Mouse (Mus musculus) regulatory T cell (primary cell): ENCODE results near the gene Vps45.
"Not testable (repeated sequence)": the region's sequence is repeated elsewhere in the genome, so short reads cannot be mapped to it uniquely, and the experiment has no call there.

Source experiments
- in situ Hi-C: fragments of 300-600 bp; cut with MboI, MseI; formaldehyde crosslinking; loops from one replicate; pipeline ENCODE4 v1.15.1; 2025; ENCODE audit warnings: high pct_unique_total_duplicates

Vps45 gene

DNA sequence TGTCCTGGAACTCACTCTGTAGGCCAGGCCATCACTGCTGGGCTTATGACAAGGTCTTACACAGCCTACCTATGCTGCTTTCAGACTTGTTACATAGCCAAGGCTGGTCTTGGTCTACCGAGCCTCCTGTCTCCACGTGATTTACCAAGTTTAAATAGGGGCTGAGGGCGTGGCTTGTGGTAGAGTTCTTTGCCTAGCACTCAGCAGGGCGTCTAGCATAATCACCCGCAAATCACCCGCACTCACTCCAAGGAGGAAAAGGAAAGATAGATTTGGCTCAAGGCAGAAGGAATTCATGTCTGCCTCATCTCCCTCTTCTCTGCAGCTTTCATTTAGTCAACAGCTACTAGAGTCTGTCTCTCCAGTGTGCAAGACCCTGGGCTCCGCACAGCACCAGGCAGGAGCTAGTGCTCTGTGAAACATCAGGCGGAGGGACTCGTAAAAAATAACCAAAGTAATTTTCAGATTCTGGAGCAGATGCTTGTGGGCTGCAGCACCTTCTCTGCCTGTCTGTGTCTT lies 61.0 kb downstream of the Vps45 start:
- in situ Hi-C loops, result loop anchor here (10.0 kb wide), 1 partner anchor 608 kb away; the partner anchor contains the start of gene Lix1l

- in situ Hi-C loops, result loop anchor here (10.0 kb wide), 1 partner anchor 608 kb away; the partner anchor contains the start of gene Lix1l
Observed at GRCm38 (mm10) chr3:95996451-95997073, 61.7 kb downstream of the Vps45 start.

DNA sequence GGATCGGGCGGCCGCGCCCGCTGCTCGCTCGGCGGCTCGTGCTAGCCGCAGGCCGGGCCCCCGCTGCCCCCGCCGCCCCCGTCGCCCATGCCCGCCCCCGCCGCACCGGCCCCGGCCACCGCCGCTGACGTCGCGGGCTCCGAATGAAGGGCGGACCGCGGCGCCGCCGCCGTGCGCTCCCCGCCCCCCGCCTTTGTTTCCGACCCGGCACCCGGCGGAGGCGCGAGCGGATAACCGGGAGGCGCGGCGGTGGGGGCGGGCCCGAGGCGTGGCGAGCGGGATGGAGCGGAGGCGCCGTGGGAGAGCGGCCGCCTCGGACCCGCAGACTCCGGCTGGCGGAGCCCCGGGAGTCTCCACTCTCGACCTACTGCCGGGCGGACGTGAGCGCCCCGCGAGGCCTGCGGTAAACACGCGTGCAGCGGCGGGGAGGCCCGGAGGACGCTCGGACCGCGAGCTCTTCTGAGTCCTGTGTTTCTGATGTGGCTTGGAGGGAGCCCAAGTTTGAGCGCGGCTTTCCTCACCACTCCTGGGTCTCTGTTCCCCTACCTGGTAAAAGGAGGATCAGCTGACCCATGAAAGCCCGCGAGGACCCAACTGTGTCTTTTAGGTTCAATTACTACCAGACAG lies 62.4 kb downstream of the Vps45 start, which contains the start of gene Plekho1:
TSS of gene Plekho1 (minus strand) at position 200 of the 627 bp plus-strand sequence.
- in situ Hi-C loops, result loop anchor here (10.0 kb wide), 1 partner anchor 609 kb away; the partner anchor contains the start of gene Lix1l

DNA sequence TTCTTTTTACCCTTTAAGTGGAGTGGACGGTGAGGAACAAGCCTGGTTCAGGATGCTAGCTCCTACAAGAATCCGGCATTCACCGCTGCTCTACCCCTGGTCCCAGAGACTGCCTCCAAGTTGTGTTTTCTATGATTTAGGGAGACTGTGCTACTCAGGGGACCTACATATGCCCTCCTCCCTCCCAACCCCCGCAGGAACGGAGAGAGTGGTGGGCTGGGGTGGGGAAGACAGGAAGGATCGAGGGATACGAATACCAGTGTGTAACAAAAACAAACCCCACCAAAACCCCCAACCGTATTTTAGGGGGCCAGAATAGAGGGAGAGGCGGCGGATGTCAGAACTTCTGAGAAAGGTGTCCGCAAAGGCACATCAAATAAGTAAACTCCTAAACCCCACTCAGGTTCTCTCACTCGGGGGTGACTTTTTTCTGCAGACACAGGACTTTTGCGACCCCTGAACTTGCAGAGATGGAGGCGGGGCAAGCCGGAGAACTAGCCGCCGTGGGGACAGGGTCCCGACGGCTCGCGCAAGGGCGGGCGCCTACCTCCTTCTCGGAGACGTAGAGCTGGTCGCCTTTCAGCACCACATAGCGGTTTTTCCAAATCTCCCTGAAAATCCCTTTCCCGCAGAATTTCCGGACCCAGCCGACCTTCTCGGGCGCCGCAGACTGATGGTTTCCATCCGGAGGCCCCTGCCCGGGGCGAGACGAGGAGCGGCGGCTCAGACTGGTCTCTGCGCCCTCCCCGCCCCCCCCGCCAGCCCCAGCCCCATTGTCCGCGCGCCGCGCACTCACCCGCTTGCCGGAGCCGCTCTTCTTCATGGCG lies 63.1 kb downstream of the Vps45 start:
- in situ Hi-C loops, result loop anchor here (10.0 kb wide), 1 partner anchor 610 kb away; the partner anchor contains the start of gene Lix1l

GRCm38 (mm10) chr3:95994381-95994846 lies 63.9 kb downstream of the Vps45 start:
- in situ Hi-C loops, result loop anchor here (10.0 kb wide), 1 partner anchor 610 kb away; the partner anchor contains the start of gene Lix1l

DNA sequence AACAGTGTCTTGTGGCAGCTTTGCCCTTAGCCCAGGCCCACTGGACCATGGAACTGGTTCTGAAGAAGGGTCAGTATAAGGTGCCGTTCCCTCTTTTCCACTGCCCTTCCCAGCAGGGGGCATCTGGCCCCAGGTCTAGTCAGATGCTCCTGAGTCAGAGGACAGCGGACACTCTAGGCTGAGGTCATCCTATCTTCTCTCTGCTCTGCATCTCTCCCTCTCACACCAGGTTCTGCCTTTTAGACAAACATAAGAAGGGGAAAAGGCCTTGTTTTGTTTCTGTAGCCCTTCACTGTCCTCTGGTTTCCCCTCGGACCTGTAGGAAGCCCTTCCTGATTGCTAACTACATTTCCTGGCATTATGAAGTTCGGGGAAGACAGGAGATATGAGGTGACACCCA lies 64.4 kb downstream of the Vps45 start:
- in situ Hi-C loops, result loop anchor here (10.0 kb wide), 1 partner anchor 611 kb away; the partner anchor contains the start of gene Lix1l

GRCm38 (mm10) chr3:95992990-95993603 lies 65.2 kb downstream of the Vps45 start:
- in situ Hi-C loops, result loop anchor here (10.0 kb wide), 1 partner anchor 612 kb away; the partner anchor contains the start of gene Lix1l

DNA sequence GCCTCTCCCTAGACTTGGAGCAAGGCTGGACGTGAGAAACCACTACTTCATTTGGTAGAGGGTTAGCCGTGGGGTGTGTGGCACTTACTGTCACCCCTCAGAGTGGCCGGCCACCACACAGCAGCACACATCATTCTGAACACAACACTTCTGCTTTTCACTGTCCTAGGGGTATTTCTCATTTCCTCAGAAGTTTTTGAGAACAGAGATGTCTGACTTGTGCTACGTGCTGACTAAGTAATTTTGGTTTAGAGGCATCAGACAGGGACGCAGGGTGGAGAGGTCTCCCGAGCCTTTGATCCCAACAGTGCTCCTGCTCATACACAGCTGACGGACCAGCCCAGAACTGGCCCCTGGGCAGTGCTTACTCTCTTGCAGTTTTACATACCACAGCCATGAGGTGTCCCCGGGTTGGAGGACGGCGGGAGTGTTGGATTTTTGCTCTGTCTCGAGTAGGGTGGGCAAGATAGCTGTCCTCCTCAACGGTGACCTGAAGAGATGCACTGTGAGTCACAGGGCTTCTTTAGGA lies 67.8 kb downstream of the Vps45 start:
- in situ Hi-C loops, result loop anchor here (10.0 kb wide), 1 partner anchor 614 kb away; the partner anchor contains the start of gene Lix1l

GRCm38 (mm10) chr3:95988969-95989368 lies 69.3 kb downstream of the Vps45 start:
- in situ Hi-C loops, result no loop called here

GRCm38 (mm10) chr3:95988138-95988537 lies 70.1 kb downstream of the Vps45 start:
- in situ Hi-C loops, result no loop called here

- in situ Hi-C loops, result no loop called here
Observed at GRCm38 (mm10) chr3:95987386-95988110, 70.7 kb downstream of the Vps45 start.

DNA sequence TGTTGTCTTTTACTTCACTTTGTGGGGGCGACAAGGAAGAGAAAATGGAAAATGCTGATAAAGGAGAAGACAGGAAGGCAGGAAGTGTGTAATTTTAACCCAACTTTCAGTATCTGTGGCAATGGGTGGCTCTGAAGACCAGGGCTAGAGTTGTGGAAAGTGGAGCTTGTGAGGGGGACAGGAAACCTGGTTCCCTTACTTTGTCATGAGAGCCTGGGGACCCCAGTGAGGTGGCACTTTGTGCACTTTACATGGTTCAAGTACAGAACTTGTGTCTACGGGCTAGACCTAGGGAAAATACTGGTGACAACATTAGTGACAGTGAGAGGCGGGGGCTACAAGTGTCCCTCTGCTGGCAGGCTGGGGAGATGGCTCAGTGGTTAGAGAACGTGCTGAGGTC lies 71.3 kb downstream of the Vps45 start:
- in situ Hi-C loops, result no loop called here

DNA sequence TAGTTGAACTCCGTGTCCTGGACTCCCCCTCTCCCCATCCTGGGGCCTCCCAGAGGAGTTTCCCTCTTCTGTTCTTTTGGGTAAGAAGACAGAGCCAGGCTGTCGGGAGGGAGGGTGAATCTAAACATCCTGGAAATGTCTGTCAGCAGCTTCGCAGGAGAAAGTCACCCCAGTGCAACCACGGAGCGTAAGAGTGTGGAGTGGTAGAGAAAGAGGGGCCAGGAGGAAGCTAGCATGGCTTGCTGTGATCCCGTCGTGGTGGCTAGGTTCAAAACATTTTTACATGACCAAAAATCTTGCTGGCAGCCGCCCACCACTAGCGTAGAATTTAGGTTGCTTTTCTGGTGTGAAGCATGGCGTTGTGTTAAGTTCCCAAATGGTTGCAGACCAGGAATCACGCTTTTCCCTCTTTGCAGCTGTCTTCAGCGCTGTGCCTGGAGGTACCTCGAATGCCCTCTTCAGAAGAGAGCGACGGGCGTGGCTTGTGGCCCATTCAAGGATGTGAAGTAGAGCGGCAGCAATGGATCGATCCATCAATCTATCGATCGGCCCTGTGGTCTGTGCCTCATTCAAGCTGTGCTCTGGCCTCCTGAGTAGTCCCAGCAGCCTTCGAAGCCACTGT lies 72.2 kb downstream of the Vps45 start:
- in situ Hi-C loops, result no loop called here

- in situ Hi-C loops, result no loop called here
Observed at GRCm38 (mm10) chr3:95985209-95986000, 72.9 kb downstream of the Vps45 start.

DNA sequence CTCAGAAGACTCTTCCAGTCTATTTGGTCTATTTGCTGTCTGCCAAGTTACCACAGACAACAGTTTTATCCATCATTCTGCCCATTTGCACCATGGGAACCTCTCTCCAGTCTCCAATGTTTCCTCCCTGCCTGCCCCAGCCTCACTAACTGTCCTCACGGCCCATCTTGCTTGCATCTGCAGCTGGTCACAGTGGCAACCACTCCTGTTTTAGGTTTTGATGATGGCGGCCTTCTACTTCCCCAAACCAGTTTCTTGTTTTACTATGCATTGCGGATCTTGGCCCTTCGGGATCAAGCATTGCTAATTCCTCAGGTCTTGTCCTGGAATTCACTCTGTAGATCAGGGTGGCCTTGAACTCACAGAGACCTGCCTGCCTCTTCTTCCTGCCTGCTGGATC lies 76.1 kb downstream of the Vps45 start:
- in situ Hi-C loops, result no loop called here

- in situ Hi-C loops, result no loop called here
Observed at GRCm38 (mm10) chr3:95980276-95980970, 77.8 kb downstream of the Vps45 start.

- in situ Hi-C loops, result no loop called here
Observed at GRCm38 (mm10) chr3:95978265-95978664, 80.0 kb downstream of the Vps45 start.

GRCm38 (mm10) chr3:95977587-95977986 lies 80.7 kb downstream of the Vps45 start:
- in situ Hi-C loops, result not testable (repeated sequence)
